Comparison of ENCODE assay signal across 18 mouse cellular contexts in the genomic region with DNA sequence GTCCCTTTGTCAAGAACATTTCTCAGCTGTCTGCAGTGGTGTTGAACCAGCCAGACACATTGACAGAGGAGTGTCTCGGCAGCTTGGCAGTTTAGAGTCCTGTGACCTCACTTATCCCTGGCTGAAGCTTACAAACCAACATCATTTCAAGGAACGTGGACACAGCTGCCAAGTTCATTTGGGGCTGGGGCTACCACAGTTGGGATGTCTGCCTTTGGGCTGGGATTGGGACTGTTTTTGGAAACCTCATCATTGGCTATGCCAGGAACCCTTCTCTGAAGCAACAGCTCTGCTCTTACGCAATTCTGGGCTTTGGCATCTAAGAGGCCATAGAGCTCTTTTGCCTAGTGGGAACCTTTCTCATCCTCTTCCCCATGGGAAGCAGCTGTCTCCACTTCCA.
DNase-seq lines count a peak whose midpoint lies in the region; ATAC-seq lines count a peak whose summit lies in the region.
"Had no signal": no experiment of that assay in that cellular context is flagged by ENCODE, and none has a peak within 500 bp of the region (broad histone marks: within the 10 kb centered on the region; RNA-seq: fewer than 3 reads in every experiment).

No protein-coding gene starts in this region.

- 78% methylated on average over 3 of the region's 3 CpGs for WGBS in kidney, embryonic 14.5 days

- H3K27ac ChIP-seq in kidney, embryonic 14.5 days (ENCODE audit: low read depth, low read length), result no peak overlapping the region
- H3K27ac ChIP-seq: embryonic facial prominence, embryonic 15.5 days; hindbrain, embryonic 15.5 days; liver, embryonic 13.5 days; neural tube, embryonic 13.5 days; stomach, postnatal 0 days had no signal

- H3K9me3 ChIP-seq in kidney, embryonic 14.5 days (ENCODE audit: control insufficient read depth, low read length), result no peaks in the 10 kb centered on the region
- H3K9me3 ChIP-seq: embryonic facial prominence, embryonic 15.5 days; hindbrain, embryonic 15.5 days; liver, embryonic 13.5 days; neural tube, embryonic 13.5 days had no signal

- no peaks in the 10 kb centered on the region for H3K36me3 ChIP-seq in kidney, embryonic 14.5 days (ENCODE audit: control insufficient read depth, insufficient read depth, low read length)
- H3K36me3 ChIP-seq: embryonic facial prominence, embryonic 15.5 days; hindbrain, embryonic 15.5 days; liver, embryonic 13.5 days; neural tube, embryonic 13.5 days had no signal

- peak; percentile 1 for DNase-seq in kidney, adult 11 months
- peak; percentile 34 for DNase-seq in adrenal gland, postnatal 14 days
- DNase-seq in heart, adult 8-10 months (ENCODE audit: low spot score), result peak; percentile 28
- DNase-seq in lung, postnatal 4 days, result peak; percentile 4 to 38
- no peak for DNase-seq in urinary bladder, postnatal 25 days (ENCODE audit: low spot score)
- DNase-seq in cerebellum, postnatal 25 days, result no peak
- no peak for DNase-seq in cerebellum, adult 11-12 months
- DNase-seq: cerebellum, adult 9-10 months; kidney, postnatal 14 days; liver, embryonic 13.5 days; right cerebral cortex, postnatal 25 days had no signal

- no peak for ATAC-seq in kidney, embryonic 14.5 days (ENCODE audit: low FRiP score, low TSS enrichment)
- ATAC-seq: Patski had no signal

- no peak overlapping the region for H3K9ac ChIP-seq in kidney, embryonic 14.5 days (ENCODE audit: low read depth, low read length)
- H3K9ac ChIP-seq: embryonic facial prominence, embryonic 15.5 days; hindbrain, embryonic 15.5 days; liver, embryonic 13.5 days; neural tube, embryonic 13.5 days had no signal

- H3K4me1 ChIP-seq in kidney, embryonic 14.5 days (ENCODE audit: control insufficient read depth, insufficient read depth, low read length), result no peaks in the 10 kb centered on the region
- H3K4me1 ChIP-seq: embryonic facial prominence, embryonic 15.5 days; hindbrain, embryonic 15.5 days; liver, embryonic 13.5 days; neural tube, embryonic 13.5 days had no signal

- H3K4me2 ChIP-seq in kidney, embryonic 14.5 days (replicated peaks; ENCODE audit: low read depth, low read length), result no peak overlapping the region
- H3K4me2 ChIP-seq: embryonic facial prominence, embryonic 15.5 days; hindbrain, embryonic 15.5 days; liver, embryonic 13.5 days; midbrain, embryonic 11.5 days; neural tube, embryonic 13.5 days had no signal

- no peaks in the 10 kb centered on the region for H3K27me3 ChIP-seq in kidney, embryonic 14.5 days (ENCODE audit: control insufficient read depth, insufficient read depth, low read length)
- H3K27me3 ChIP-seq: embryonic facial prominence, embryonic 15.5 days; liver, embryonic 13.5 days had no signal

- no peak overlapping the region for H3K4me3 ChIP-seq in kidney, embryonic 14.5 days (ENCODE audit: low read length)
- H3K4me3 ChIP-seq: embryonic facial prominence, embryonic 15.5 days; hindbrain, embryonic 15.5 days; liver, embryonic 13.5 days; neural tube, embryonic 13.5 days had no signal

Comparison
In these comparisons a context has a peak if more than half of its experiments do, and no peak if none do; other contexts are left out.
1. DNase-seq: peak in kidney, adult 11 months (single experiment), adrenal gland, postnatal 14 days (single experiment), heart, adult 8-10 months (single experiment) and lung, postnatal 4 days (2 of 2); none in urinary bladder, postnatal 25 days (single experiment), cerebellum, postnatal 25 days (0 of 2) and cerebellum, adult 11-12 months (single experiment).